Mouse (Mus musculus) kidney, postnatal 0 days (tissue): Measurements from ENCODE around the gene Cop1. TPM values are rescaled to one million over a fixed set of nuclear protein-coding genes. Genes with fewer than 3 reads are reported as not detected.
A peak's percentile ranks its signal among the peaks of the same experiment; 100 is the strongest.

ENCODE experiments used
- ATAC-seq: fragments of 200-750 bp; cut with Nextera tagmentation; replicated peaks from 2 replicates; pipeline ENCODE4 v1.8.0; 2017; ENCODE audit warnings: low read depth, moderate number of reproducible peaks, moderate TSS enrichment, moderate library complexity; ENCODE audit not compliant: low FRiP score
- DNase-seq: peaks from one replicate; pipeline ENCODE4 v3.0.0-alpha.2; 2016; ENCODE audit warnings: low spot score
- H3K27ac ChIP-seq: fragments of 300-500 bp; sonication (generic); 2 replicates; pipeline ENCODE4 v1.5.1; 2014; ENCODE audit warnings: mild to moderate bottlenecking
- H3K27me3 ChIP-seq: fragments of 300-500 bp; sonication (generic); 2 replicates; pipeline ENCODE4 v1.6.1; 2014; ENCODE audit warnings: low read length, mixed read lengths; ENCODE audit not compliant: insufficient read depth
- H3K36me3 ChIP-seq: fragments of 300-500 bp; sonication (generic); 2 replicates; pipeline ENCODE4 v1.6.1; 2014; ENCODE audit warnings: low read length, mixed read lengths; ENCODE audit not compliant: insufficient read depth
- H3K4me1 ChIP-seq: fragments of 300-500 bp; sonication (generic); replicated peaks from 2 replicates; pipeline ENCODE4 v1.6.1; 2014; ENCODE audit warnings: antibody characterized with exemption, low read length, mixed read lengths; ENCODE audit not compliant: insufficient read depth
- H3K4me2 ChIP-seq: fragments of 300-500 bp; sonication (generic); 2 replicates; pipeline ENCODE4 v1.6.1; 2014; ENCODE audit warnings: mild to moderate bottlenecking, low read length, moderate library complexity, mixed read lengths
- H3K4me3 ChIP-seq: fragments of 300-500 bp; sonication (generic); replicated peaks from 2 replicates; pipeline ENCODE4 v1.5.1; 2014; ENCODE audit warnings: low read depth, low read length
- H3K9ac ChIP-seq: fragments of 300-500 bp; sonication (generic); 2 replicates; pipeline ENCODE4 v1.6.1; 2014; ENCODE audit warnings: low read depth, low read length
- H3K9me3 ChIP-seq: fragments of 300-500 bp; sonication (generic); replicated peaks from 2 replicates; pipeline ENCODE4 v1.6.1; 2016; ENCODE audit warnings: low read length, inconsistent platforms, mixed read lengths
- CTCF ChIP-seq: IDR thresholded peaks from 2 replicates; pipeline ENCODE4 v1.5.1; 2016; ENCODE audit warnings: antibody characterized with exemption, low read depth, mild to moderate bottlenecking, moderate library complexity
- WGBS: fragments of 180-500 bp; shearing (Covaris S2); extraction: QIAGEN DNeasy Blood & Tissue Kit; methylation state at CpG from one replicate; pipeline ENCODE4 v1.1.7; 2014; 5-methylcytosine and 5-hydroxymethylcytosine counted together
- microRNA-seq: library from miRNA; unstranded; fragments of <30 nt; microRNA quantifications from one replicate; pipeline ENCODE4, GENCODE M21; 2016
- polyA plus RNA-seq: library from polyadenylated mRNA; unstranded; fragments of >200 nt; fragmentation: Nextera tagmentation; extraction: Ambion mirVana; gene quantifications from 2 replicates; pipeline ENCODE4 v1.2.1, GENCODE M21; 2015

Cop1 gene
- polyA plus RNA-seq, 1 experiment from 2014 or later = 70.9 TPM

DNA sequence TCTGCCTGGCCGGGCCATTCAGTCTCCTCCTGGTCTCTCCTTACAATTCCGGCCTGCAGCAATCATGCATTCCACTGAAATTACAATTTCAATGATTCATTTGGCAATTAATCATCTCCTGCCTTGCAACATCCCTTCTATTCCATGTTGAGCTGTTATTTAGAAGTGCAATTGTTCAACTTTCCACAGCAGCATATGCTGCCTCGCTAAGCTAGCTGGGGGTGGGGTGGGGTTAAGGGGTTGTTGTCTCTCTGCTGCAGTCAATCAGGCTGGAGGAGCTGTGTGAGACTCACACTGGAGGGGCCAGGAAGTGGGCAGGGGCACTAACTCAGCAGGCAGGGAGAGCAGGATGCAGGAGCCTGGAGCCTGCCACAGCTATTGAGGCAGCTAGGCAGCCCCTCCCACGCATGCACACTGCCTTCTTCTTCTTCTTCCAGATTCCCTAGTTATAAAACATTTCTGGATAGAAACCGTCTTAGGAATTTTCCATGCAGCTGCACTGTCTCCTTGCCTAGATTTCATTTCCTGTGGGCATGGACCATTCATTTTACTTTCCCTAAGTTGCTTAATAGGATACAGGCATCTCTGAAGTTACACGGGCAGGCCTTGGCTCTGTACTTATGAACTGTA lies 161.1 kb downstream of the Cop1 start:
- H3K9me3 ChIP-seq = no peaks in the 10 kb centered on the region
- H3K4me3 ChIP-seq = no peak overlapping the region
- 6% methylated on average over 6 of the region's 6 CpGs for WGBS
- no peak overlapping the region for H3K9ac ChIP-seq
- no peaks in the 10 kb centered on the region for H3K27me3 ChIP-seq
- DNase-seq = peak; percentile 67
- H3K4me2 ChIP-seq = no peak overlapping the region
- ATAC-seq = no peak
- no peak for TF ChIP-seq CTCF
- H3K4me1 ChIP-seq = 0 out of 2 replicates have a peak, but pooled peaks cover 5% of the 10 kb centered on the region
- H3K27ac ChIP-seq = no peak overlapping the region
- no peaks in the 10 kb centered on the region for H3K36me3 ChIP-seq

DNA sequence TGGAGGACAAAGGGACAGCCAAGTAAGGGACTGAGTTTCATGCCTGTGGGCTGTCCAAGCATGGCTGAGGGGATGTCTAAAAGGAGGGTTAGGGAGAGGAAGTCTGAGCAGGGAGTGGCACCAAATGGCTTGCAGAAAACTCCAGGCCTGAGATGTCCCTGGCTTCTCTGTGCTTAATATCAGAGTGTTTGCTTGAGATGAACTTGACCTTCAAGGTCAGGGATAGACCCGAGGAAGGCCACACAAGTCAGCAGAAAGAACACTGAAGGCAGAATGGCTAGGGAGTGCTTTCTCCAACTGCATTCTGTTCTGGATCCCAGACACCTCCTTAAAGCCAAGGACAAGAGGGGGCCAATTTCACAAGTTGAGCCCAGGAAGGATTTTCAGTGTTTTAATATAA lies 161.8 kb downstream of the Cop1 start:
- H3K4me1 ChIP-seq = 0 out of 2 replicates have a peak, but pooled peaks cover 5% of the 10 kb centered on the region
- no peak overlapping the region for H3K27ac ChIP-seq
- no peak overlapping the region for H3K4me3 ChIP-seq
- TF ChIP-seq CTCF = no peak
- DNase-seq (no peak), ATAC-seq (no peak)
- H3K9ac ChIP-seq = no peak overlapping the region
- H3K4me2 ChIP-seq = no peak overlapping the region
- no peaks in the 10 kb centered on the region for H3K36me3 ChIP-seq
- no peaks in the 10 kb centered on the region for H3K9me3 ChIP-seq
- H3K27me3 ChIP-seq = no peaks in the 10 kb centered on the region
- WGBS = 17% methylated on average over 1 of the region's 1 CpGs

DNA sequence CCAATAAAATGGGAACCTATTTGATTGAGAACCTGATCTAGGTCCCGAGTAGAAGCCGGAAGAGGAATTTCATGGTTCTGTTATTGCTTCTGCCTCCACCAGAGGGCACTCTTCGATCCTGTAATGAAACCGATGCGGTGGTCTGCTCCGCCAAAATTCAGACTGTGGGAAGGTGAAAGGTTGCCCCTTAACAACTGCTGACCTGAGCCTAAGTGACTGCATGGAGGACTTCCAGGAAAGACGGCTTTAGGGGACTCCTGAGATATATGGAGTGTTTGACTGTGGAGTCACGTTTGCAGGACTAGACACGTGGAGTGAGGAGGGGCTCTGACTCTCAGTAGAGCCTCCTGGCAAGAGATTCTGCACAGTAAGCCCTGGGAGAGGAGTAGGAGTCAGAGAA lies 164.4 kb downstream of the Cop1 start:
- Histone ChIP-seq H3K27ac (no peak overlapping the region), H3K27me3 (no peaks in the 10 kb centered on the region), H3K9ac (no peak overlapping the region), H3K4me3 (no peak overlapping the region), H3K36me3 (no peaks in the 10 kb centered on the region), H3K4me2 (peak overlapping the region; percentile 49; the same call in 1 of the 2 replicates), H3K4me1 (0 out of 2 replicates have a peak, but pooled peaks cover 5% of the 10 kb centered on the region), H3K9me3 (no peaks in the 10 kb centered on the region)
- peak; percentile 84 for TF ChIP-seq CTCF
- 3% methylated on average over 9 of the region's 9 CpGs for WGBS
- ATAC-seq = no peak
- peak; percentile 68 for DNase-seq

Small RNA genes within 50 kb of the gene (microRNA-seq; reads per million reads assigned to microRNA genes)
- gene Mir1843b = 32.9 reads per million, percentile 38 among the genes with 10 or more reads in this experiment
